Mouse (Mus musculus): ENCODE results near the gene Npas3. TPM values are rescaled to one million over a fixed set of nuclear protein-coding genes. Genes with fewer than 3 reads are reported as not detected.

Npas3 gene
- polyA plus RNA-seq, 1 experiment: 0.01 TPM

GRCm38 (mm10) chr12:53837408-53837807, 588.9 kb downstream of the Npas3 start:
- H3ac ChIP-seq (ENCODE audit: control insufficient read depth, insufficient read length, low read depth): no peak overlapping the region
- no peaks in the 10 kb centered on the region for H3K79me3 ChIP-seq (ENCODE audit: low read depth)
- TF ChIP-seq FOSL1 (IDR thresholded peaks at IDR 0.05; ENCODE audit: insufficient read depth, low read length, poor library complexity, severe bottlenecking): no peak
- TF ChIP-seq CEBPB (IDR thresholded peaks at IDR 0.05; ENCODE audit: low read depth): no peak
- no peak for TF ChIP-seq MYOG (IDR thresholded peaks at IDR 0.05; ENCODE audit: control insufficient read depth, extremely low read depth, insufficient read length)
- TF ChIP-seq MAX (IDR thresholded peaks at IDR 0.05): no peak
- TF ChIP-seq CTCF (IDR thresholded peaks at IDR 0.05; ENCODE audit: control insufficient read depth, insufficient read depth, insufficient read length): no peak
- no peak for TF ChIP-seq USF1 (IDR thresholded peaks at IDR 0.05; ENCODE audit: low read depth)
- TF ChIP-seq MYOD1 (IDR thresholded peaks at IDR 0.05; ENCODE audit: control insufficient read depth, insufficient read length, low read depth): no peak

GRCm38 (mm10) chr12:53838541-53838940, 590.1 kb downstream of the Npas3 start:
- TF ChIP-seq MAX (IDR thresholded peaks at IDR 0.05) (no peak), USF1 (IDR thresholded peaks at IDR 0.05; ENCODE audit: low read depth) (no peak), CTCF (IDR thresholded peaks at IDR 0.05; ENCODE audit: control insufficient read depth, insufficient read depth, insufficient read length) (no peak), MYOG (IDR thresholded peaks at IDR 0.05; ENCODE audit: control insufficient read depth, extremely low read depth, insufficient read length) (no peak), FOSL1 (IDR thresholded peaks at IDR 0.05; ENCODE audit: insufficient read depth, low read length, poor library complexity, severe bottlenecking) (no peak), CEBPB (IDR thresholded peaks at IDR 0.05; ENCODE audit: low read depth) (no peak), MYOD1 (IDR thresholded peaks at IDR 0.05; ENCODE audit: control insufficient read depth, insufficient read length, low read depth) (no peak)
- H3K79me2 ChIP-seq (ENCODE audit: control insufficient read depth, insufficient read depth): no peaks in the 10 kb centered on the region
- no peaks in the 10 kb centered on the region for H3K36me3 ChIP-seq (ENCODE audit: control insufficient read depth, insufficient read depth)
- H3K79me3 ChIP-seq (ENCODE audit: low read depth): no peaks in the 10 kb centered on the region
- H3K27me3 ChIP-seq (ENCODE audit: control insufficient read depth, insufficient read depth, insufficient read length): no peaks in the 10 kb centered on the region
- H3ac ChIP-seq (ENCODE audit: control insufficient read depth, insufficient read length, low read depth): no peak overlapping the region
- no peak overlapping the region for H3K4me3 ChIP-seq (ENCODE audit: insufficient read depth, poor library complexity, severe bottlenecking)

More at GRCm38 (mm10) chr12:53837408-53837807, 588.9 kb downstream of the Npas3 start:
- no peaks in the 10 kb centered on the region for H3K27me3 ChIP-seq (ENCODE audit: control insufficient read depth, insufficient read depth, insufficient read length)
- no peaks in the 10 kb centered on the region for H3K79me2 ChIP-seq (ENCODE audit: control insufficient read depth, insufficient read depth)
- H3K4me3 ChIP-seq (ENCODE audit: insufficient read depth, poor library complexity, severe bottlenecking): no peak overlapping the region
- no peaks in the 10 kb centered on the region for H3K36me3 ChIP-seq (ENCODE audit: control insufficient read depth, insufficient read depth)

GRCm38 (mm10) chr12:53841928-53842671, 593.6 kb downstream of the Npas3 start:
- Histone ChIP-seq H3K4me3 (ENCODE audit: insufficient read depth, poor library complexity, severe bottlenecking) (no peak overlapping the region), H3K36me3 (ENCODE audit: control insufficient read depth, insufficient read depth) (no peaks in the 10 kb centered on the region), H3ac (ENCODE audit: control insufficient read depth, insufficient read length, low read depth) (no peak overlapping the region), H3K79me3 (ENCODE audit: low read depth) (no peaks in the 10 kb centered on the region), H3K27me3 (ENCODE audit: control insufficient read depth, insufficient read depth, insufficient read length) (no peaks in the 10 kb centered on the region), H3K79me2 (ENCODE audit: control insufficient read depth, insufficient read depth) (no peaks in the 10 kb centered on the region)
- TF ChIP-seq MYOD1 (IDR thresholded peaks at IDR 0.05; ENCODE audit: control insufficient read depth, insufficient read length, low read depth) (no peak), CEBPB (IDR thresholded peaks at IDR 0.05; ENCODE audit: low read depth) (no peak), USF1 (IDR thresholded peaks at IDR 0.05; ENCODE audit: low read depth) (no peak), MYOG (IDR thresholded peaks at IDR 0.05; ENCODE audit: control insufficient read depth, extremely low read depth, insufficient read length) (no peak), MAX (IDR thresholded peaks at IDR 0.05) (no peak), FOSL1 (IDR thresholded peaks at IDR 0.05; ENCODE audit: insufficient read depth, low read length, poor library complexity, severe bottlenecking) (no peak), CTCF (IDR thresholded peaks at IDR 0.05; ENCODE audit: control insufficient read depth, insufficient read depth, insufficient read length) (no peak)

- no peaks in the 10 kb centered on the region for H3K79me3 ChIP-seq (ENCODE audit: low read depth)
- no peaks in the 10 kb centered on the region for H3K36me3 ChIP-seq (ENCODE audit: control insufficient read depth, insufficient read depth)
- H3K27me3 ChIP-seq (ENCODE audit: control insufficient read depth, insufficient read depth, insufficient read length): no peaks in the 10 kb centered on the region
- H3ac ChIP-seq (ENCODE audit: control insufficient read depth, insufficient read length, low read depth): no peak overlapping the region
- TF ChIP-seq MYOG (IDR thresholded peaks at IDR 0.05; ENCODE audit: control insufficient read depth, extremely low read depth, insufficient read length): no peak
- no peak for TF ChIP-seq MYOD1 (IDR thresholded peaks at IDR 0.05; ENCODE audit: control insufficient read depth, insufficient read length, low read depth)
- no peak for TF ChIP-seq CEBPB (IDR thresholded peaks at IDR 0.05; ENCODE audit: low read depth)
- no peak for TF ChIP-seq USF1 (IDR thresholded peaks at IDR 0.05; ENCODE audit: low read depth)
- no peak for TF ChIP-seq FOSL1 (IDR thresholded peaks at IDR 0.05; ENCODE audit: insufficient read depth, low read length, poor library complexity, severe bottlenecking)
- no peak for TF ChIP-seq CTCF (IDR thresholded peaks at IDR 0.05; ENCODE audit: control insufficient read depth, insufficient read depth, insufficient read length)
- TF ChIP-seq MAX (IDR thresholded peaks at IDR 0.05): no peak
- no peaks in the 10 kb centered on the region for H3K79me2 ChIP-seq (ENCODE audit: control insufficient read depth, insufficient read depth)
- no peak overlapping the region for H3K4me3 ChIP-seq (ENCODE audit: insufficient read depth, poor library complexity, severe bottlenecking)
Observed at GRCm38 (mm10) chr12:53843626-53844025, 595.1 kb downstream of the Npas3 start.

- Histone ChIP-seq H3K36me3 (ENCODE audit: control insufficient read depth, insufficient read depth) (no peaks in the 10 kb centered on the region), H3K4me3 (ENCODE audit: insufficient read depth, poor library complexity, severe bottlenecking) (no peak overlapping the region), H3K79me3 (ENCODE audit: low read depth) (no peaks in the 10 kb centered on the region), H3ac (ENCODE audit: control insufficient read depth, insufficient read length, low read depth) (no peak overlapping the region), H3K27me3 (ENCODE audit: control insufficient read depth, insufficient read depth, insufficient read length) (no peaks in the 10 kb centered on the region), H3K79me2 (ENCODE audit: control insufficient read depth, insufficient read depth) (no peaks in the 10 kb centered on the region)
- TF ChIP-seq MYOD1 (IDR thresholded peaks at IDR 0.05; ENCODE audit: control insufficient read depth, insufficient read length, low read depth): no peak
- TF ChIP-seq FOSL1 (IDR thresholded peaks at IDR 0.05; ENCODE audit: insufficient read depth, low read length, poor library complexity, severe bottlenecking): no peak
- no peak for TF ChIP-seq CTCF (IDR thresholded peaks at IDR 0.05; ENCODE audit: control insufficient read depth, insufficient read depth, insufficient read length)
- no peak for TF ChIP-seq CEBPB (IDR thresholded peaks at IDR 0.05; ENCODE audit: low read depth)
- no peak for TF ChIP-seq MAX (IDR thresholded peaks at IDR 0.05)
- no peak for TF ChIP-seq MYOG (IDR thresholded peaks at IDR 0.05; ENCODE audit: control insufficient read depth, extremely low read depth, insufficient read length)
- no peak for TF ChIP-seq USF1 (IDR thresholded peaks at IDR 0.05; ENCODE audit: low read depth)
Observed at GRCm38 (mm10) chr12:53846154-53846665, 597.7 kb downstream of the Npas3 start.

All from C2C12 (cell line).